Mouse (Mus musculus): Measurements from ENCODE around the gene Myd88. TPM values are rescaled to one million over a fixed set of nuclear protein-coding genes. Genes with fewer than 3 reads are reported as not detected.

Gene Myd88
- total and polyA plus RNA-seq, 3 experiments: 14.3 to 53.6 (median 22.7) TPM

GRCm38 (mm10) chr9:119390214-119390613 lies 49.0 kb upstream of the Myd88 start:
- Histone ChIP-seq H3K4me1 (ENCODE audit: control insufficient read depth in 1 of 2, insufficient read depth in 2 of 2) (0 out of 4 replicates have a peak, but pooled peaks cover 0 to 3% of the 10 kb centered on the region in 2 experiments), H3K36me3 (replicated peaks in 1 of 2; ENCODE audit: control insufficient read depth in 1 of 2, insufficient read depth in 1 of 2, low read length in 1 of 2) (peaks cover 8 to 14% of the 10 kb centered on the region in 2 experiments), H3K27me3 (replicated peaks) (no peaks in the 10 kb centered on the region), H3K27ac (ENCODE audit: insufficient read depth, low read depth) (no peak overlapping the region), H3K9me3 (replicated peaks; ENCODE audit: low read length) (no peaks in the 10 kb centered on the region), H3K9ac (ENCODE audit: insufficient read depth, low read depth) (no peak overlapping the region), H3K4me2 (ENCODE audit: insufficient read depth, low read depth, poor library complexity, severe bottlenecking) (no peak overlapping the region), H3K4me3 (replicated peaks in 1 of 3; ENCODE audit: low read depth in 2 of 3, low read length in 2 of 3, poor library complexity in 1 of 3) (no peak overlapping the region), H3K79me2 (replicated peaks; ENCODE audit: control insufficient read depth, extremely low read depth, insufficient read depth, poor library complexity, severe bottlenecking) (no peaks in the 10 kb centered on the region)
- in situ Hi-C loops (cut with MboI; ENCODE audit: low pct_ligation_motif_present, low pct_unique_long_range_greater_than_20kb, low sequenced_read_pairs): no loop called here
- TF ChIP-seq ZMIZ1 (IDR thresholded peaks at IDR 0.05; ENCODE audit: low read depth, low read length) (no peak), ZKSCAN1 (IDR thresholded peaks at IDR 0.05; ENCODE audit: borderline replicate concordance, low read depth, low read length) (no peak)
- dilution Hi-C loops (cut with MboI; ENCODE audit: extremely low pct_ligation_motif_present, extremely low pct_unique_long_range_greater_than_20kb, low sequenced_read_pairs): no loop called here
- DNase-seq (ENCODE audit: extremely low read depth): no peak

- no peak overlapping the region for H3K9ac ChIP-seq (ENCODE audit: insufficient read depth, low read depth)
- no peak for DNase-seq (ENCODE audit: extremely low read depth)
- TF ChIP-seq UBTF (IDR thresholded peaks at IDR 0.05; ENCODE audit: low read depth, low read length): no peak
- TF ChIP-seq ZNF384 (IDR thresholded peaks at IDR 0.05; ENCODE audit: low read depth, low read length): no peak
- no peak for TF ChIP-seq EP300 (IDR thresholded peaks at IDR 0.05; ENCODE audit: low read length)
- TF ChIP-seq JUND (conservative IDR thresholded peaks at IDR 0.05; ENCODE audit: low read depth, low read length): no peak
- no peak for TF ChIP-seq NELFE (IDR thresholded peaks at IDR 0.05; ENCODE audit: low read depth, low read length)
- no peak for TF ChIP-seq MYC (IDR thresholded peaks at IDR 0.05; ENCODE audit: low read depth, low read length)
- TF ChIP-seq CHD2 (IDR thresholded peaks at IDR 0.05; ENCODE audit: low read length): no peak
- TF ChIP-seq IRF4 (IDR thresholded peaks at IDR 0.05; ENCODE audit: low read depth, low read length): no peak
- no peak for TF ChIP-seq ZMIZ1 (IDR thresholded peaks at IDR 0.05; ENCODE audit: low read depth, low read length)
- no peak for TF ChIP-seq BHLHE40 (IDR thresholded peaks at IDR 0.05; ENCODE audit: low read depth, low read length)
- no peak for TF ChIP-seq JUN (IDR thresholded peaks at IDR 0.05; ENCODE audit: insufficient read depth, low read depth, low read length)
- TF ChIP-seq ZC3H11A (IDR thresholded peaks at IDR 0.05; ENCODE audit: low read depth, low read length): no peak
- no peak for TF ChIP-seq GABPA (IDR thresholded peaks at IDR 0.05; ENCODE audit: insufficient replicate concordance, low read depth, low read length)
- no peak for TF ChIP-seq RCOR1 (conservative IDR thresholded peaks at IDR 0.05; ENCODE audit: low read depth, low read length)
- no peak for TF ChIP-seq E2F4 (IDR thresholded peaks at IDR 0.05; ENCODE audit: insufficient replicate concordance, low read depth, low read length)
- TF ChIP-seq MEF2A (IDR thresholded peaks at IDR 0.05; ENCODE audit: borderline replicate concordance, low read depth, low read length): no peak
- no peak for TF ChIP-seq SMC3 (IDR thresholded peaks at IDR 0.05; ENCODE audit: low read depth, low read length)
- TF ChIP-seq MXI1 (IDR thresholded peaks at IDR 0.05; ENCODE audit: low read depth, low read length): no peak
- no peak for TF ChIP-seq MAZ (IDR thresholded peaks at IDR 0.05; ENCODE audit: low read depth, low read length)
- in situ Hi-C loops (cut with MboI; ENCODE audit: low pct_ligation_motif_present, low pct_unique_long_range_greater_than_20kb, low sequenced_read_pairs): no loop called here
- H3K4me2 ChIP-seq (ENCODE audit: insufficient read depth, low read depth, poor library complexity, severe bottlenecking): no peak overlapping the region
- dilution Hi-C loops (cut with MboI; ENCODE audit: extremely low pct_ligation_motif_present, extremely low pct_unique_long_range_greater_than_20kb, low sequenced_read_pairs): no loop called here
- 0 out of 4 replicates have a peak, but pooled peaks cover 0 to 3% of the 10 kb centered on the region in 2 experiments for H3K4me1 ChIP-seq (ENCODE audit: control insufficient read depth in 1 of 2, insufficient read depth in 2 of 2)
- H3K36me3 ChIP-seq (replicated peaks in 1 of 2; ENCODE audit: control insufficient read depth in 1 of 2, insufficient read depth in 1 of 2, low read length in 1 of 2): peaks cover 8 to 17% of the 10 kb centered on the region in 2 experiments
- H3K79me2 ChIP-seq (replicated peaks; ENCODE audit: control insufficient read depth, extremely low read depth, insufficient read depth, poor library complexity, severe bottlenecking): no peaks in the 10 kb centered on the region
- no peaks in the 10 kb centered on the region for H3K27me3 ChIP-seq (replicated peaks)
- H3K4me3 ChIP-seq (replicated peaks in 1 of 3; ENCODE audit: low read depth in 2 of 3, low read length in 2 of 3, poor library complexity in 1 of 3): no peak overlapping the region
- H3K9me3 ChIP-seq (replicated peaks; ENCODE audit: low read length): no peaks in the 10 kb centered on the region
- no peak overlapping the region for H3K27ac ChIP-seq (ENCODE audit: insufficient read depth, low read depth)
These were observed 47.7 kb upstream of the Myd88 start for GRCm38 (mm10) chr9:119388956-119389355.

Data from CH12.LX (cell line).